Mouse (Mus musculus) fat pad, adult 2 months (tissue): ENCODE measurements around the gene Prkd3.

ENCODE experiments used
- DNase-seq: peaks from one replicate; pipeline ENCODE4 v3.0.0-alpha.2; 2011; ENCODE audit warnings: low read depth, low spot score; ENCODE audit errors: extremely low read depth

Prkd3 gene

DNA sequence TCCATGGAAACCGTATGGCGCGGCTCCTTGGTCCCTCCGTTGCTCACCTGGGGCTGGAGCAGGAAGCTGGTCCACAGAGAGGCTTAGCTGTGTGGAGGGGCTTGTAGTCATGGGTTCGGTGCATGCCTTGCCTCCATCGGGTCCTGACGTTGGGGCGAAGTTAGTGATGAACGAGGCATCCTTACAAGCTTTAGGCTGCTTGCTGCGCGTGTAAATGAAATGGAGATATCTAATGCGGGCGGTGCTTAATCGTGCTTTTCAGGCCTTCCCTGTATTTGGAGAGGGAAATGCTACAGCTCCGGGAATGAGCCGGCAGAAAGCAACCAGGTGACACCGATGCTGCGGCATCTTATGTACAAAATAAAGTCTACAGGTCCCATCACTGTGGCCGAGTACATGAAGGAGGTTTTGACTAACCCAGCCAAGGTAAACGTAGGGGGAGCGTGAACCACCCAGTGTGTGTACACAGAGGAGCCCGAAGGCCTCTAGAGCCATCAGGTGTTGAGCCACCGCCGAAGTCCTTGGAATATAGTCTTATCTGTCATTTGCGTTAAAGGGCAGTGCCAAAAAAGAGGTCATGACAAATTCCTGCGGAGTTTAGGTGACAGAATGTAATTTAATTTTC lies 83.3 kb downstream of the Prkd3 start:
- no peak for DNase-seq

- DNase-seq: no peak
Measured at GRCm38 (mm10) chr17:78936466-78937228, 84.0 kb downstream of the Prkd3 start, which contains the start of the genes Cebpz and Ndufaf7. Gene Cebpz, minus strand, starts transcription at chr17:78937066. Gene Ndufaf7, plus strand, starts transcription at chr17:78937136.

- DNase-seq: no peak
Measured at GRCm38 (mm10) chr17:78935857-78936256, 84.8 kb downstream of the Prkd3 start.

DNA sequence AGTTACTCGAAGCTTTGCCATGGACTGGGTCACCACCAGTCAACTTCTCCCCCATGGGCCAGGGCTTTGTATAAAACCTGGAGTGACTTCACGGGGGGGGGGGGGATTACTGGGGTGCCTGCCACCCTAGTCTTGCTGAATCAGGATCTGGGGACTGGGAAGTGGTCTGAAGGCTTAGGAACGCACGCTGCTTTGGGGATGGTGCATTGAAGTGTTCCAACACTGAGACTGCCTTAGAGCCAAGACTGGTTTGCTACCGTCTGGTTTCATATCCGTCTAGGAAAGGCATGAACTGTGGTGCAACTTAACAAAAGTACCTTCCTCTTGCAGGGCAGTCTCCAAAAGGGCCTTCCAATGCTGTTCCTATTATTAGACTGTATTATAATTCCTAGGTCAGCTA lies 102.9 kb downstream of the Prkd3 start:
- DNase-seq: no peak

- no peak for DNase-seq
Measured at GRCm38 (mm10) chr17:78916899-78917298, 103.7 kb downstream of the Prkd3 start.

DNA sequence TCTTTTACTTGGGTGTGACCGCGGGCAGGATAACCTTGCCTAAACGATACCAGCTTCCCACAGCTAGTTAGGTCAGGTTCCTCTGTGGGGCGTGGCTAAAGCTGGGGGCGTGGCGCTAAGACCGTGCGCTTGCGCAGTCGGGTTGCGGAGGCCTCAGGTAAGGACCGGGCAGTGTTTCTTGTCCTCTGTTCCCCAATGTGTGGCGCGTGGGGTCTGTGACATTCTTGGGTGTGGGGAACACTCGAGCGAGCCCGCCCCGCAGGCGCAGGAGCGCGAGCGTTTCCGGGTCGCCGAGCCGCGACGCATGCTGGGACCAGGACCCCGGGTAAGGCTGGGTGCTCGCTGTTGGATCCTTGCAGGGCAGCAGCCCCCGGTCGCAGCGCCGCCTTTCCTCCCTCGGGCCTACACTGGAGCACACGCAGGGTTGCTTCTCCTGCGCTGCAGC lies 104.2 kb downstream of the Prkd3 start, which contains the start of gene Cebpzos:
Gene Cebpzos (plus strand): TSS at position 132 of the 445 bp plus-strand sequence.
- DNase-seq: no peak

DNA sequence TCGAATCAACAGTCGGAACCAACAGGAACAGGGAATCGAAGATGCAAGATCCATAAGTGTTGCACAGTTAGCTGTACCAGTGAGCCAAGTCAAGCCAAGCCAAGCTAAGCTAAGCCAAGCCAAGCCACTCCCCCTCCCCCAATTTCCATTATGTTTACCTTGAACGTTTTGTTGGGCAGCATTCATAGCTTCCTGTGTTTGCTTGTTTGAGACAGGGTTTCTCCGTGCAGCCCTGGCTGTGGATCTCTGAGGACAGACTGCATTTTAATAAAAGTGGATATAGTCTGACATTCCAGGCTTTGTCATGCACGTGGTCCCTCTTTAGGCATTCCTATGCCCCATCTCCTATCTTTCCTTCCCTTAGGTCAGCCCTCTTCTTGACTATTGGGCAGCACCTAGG lies 104.8 kb downstream of the Prkd3 start:
- no peak for DNase-seq

DNA sequence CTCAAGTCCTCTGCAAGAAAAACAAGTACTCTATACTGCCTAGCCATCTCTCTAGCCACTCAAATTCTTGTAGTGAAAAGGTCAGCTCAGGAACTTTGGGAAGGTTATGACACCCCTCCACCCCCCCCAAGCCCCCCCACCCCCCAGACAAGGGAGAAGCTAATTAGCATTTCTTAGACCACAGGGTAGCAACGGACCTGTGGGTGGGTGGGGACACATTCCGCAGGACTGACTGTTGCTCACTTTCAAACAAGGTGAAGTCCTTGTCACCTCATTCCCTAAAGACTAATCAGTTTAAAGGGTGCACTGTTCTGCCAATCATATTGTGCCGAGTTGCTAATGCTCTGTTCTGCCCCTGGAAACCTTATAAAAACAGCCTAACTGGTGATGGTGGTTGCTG lies 106.7 kb downstream of the Prkd3 start:
- DNase-seq: no peak

DNA sequence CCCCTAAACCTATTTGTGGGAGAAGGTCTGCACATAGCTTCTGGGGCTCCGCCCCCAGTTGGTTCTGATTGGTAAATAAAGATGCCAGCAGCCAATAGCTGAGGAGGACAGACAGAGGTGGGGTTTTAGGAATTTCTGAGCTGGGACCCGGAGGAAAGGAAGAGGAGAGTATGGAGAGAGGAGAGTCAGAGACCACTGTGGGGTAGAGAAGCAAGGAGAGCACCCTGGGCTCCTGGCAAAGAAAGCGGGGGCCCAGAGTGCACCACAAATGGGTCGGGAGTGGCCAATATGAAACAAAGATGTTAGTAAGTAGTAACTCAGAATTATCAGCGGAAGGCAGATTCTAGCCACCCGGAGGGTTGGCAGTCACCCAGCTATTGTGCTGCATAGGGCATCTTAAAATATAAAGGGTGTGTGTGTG lies 107.7 kb downstream of the Prkd3 start:
- no peak for DNase-seq

GRCm38 (mm10) chr17:78909374-78909773 lies 111.2 kb downstream of the Prkd3 start:
- DNase-seq: no peak

- DNase-seq: no peak
Measured at GRCm38 (mm10) chr17:78906892-78907291, 113.7 kb downstream of the Prkd3 start, which contains the start of gene Sult6b1. Gene Sult6b1, minus strand, starts transcription at chr17:78906992.

DNA sequence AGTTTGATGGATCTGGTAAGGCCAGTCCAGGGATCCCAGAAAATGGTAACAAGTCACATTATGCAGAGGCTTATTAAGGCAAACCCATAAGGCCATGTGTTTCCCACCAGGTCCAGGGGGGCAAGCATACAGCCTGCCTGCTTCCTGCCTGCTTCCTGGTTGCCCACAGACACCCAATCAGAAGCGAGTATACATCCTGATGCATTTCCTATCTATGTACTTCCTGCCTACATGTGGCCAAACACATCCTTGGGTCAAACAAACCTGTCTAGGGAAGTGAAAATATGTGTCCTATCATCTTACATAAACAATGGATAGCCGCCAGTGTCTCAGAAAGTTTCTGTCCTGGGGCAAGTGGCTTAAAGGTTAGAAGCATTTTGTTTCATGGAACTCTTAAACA lies 117.5 kb downstream of the Prkd3 start:
- DNase-seq: no peak
